Mouse (Mus musculus) hindbrain, postnatal 0 days (tissue): Measurements from ENCODE around the gene Nup210l. TPM values are rescaled to one million over a fixed set of nuclear protein-coding genes. Genes with fewer than 3 reads are reported as not detected.
A peak's percentile ranks its signal among the peaks of the same experiment; 100 is the strongest.

Source experiments
- ATAC-seq: fragments of 200-750 bp; cut with Nextera tagmentation; 2 replicates; pipeline ENCODE4 v1.8.0; 2017; ENCODE audit warnings: mild to moderate bottlenecking, moderate TSS enrichment, moderate library complexity
- DNase-seq: peaks from one replicate; pipeline ENCODE4 v3.0.0-alpha.2; 2015; ENCODE audit warnings: low spot score
- H3K27ac ChIP-seq: fragments of 300-500 bp; sonication (generic); 2 replicates; pipeline ENCODE4 v1.5.1; 2014; ENCODE audit warnings: mild to moderate bottlenecking
- H3K27me3 ChIP-seq: fragments of 300-500 bp; sonication (generic); 2 replicates; pipeline ENCODE4 v1.6.1; 2014; ENCODE audit warnings: low read length, mixed read lengths; ENCODE audit not compliant: insufficient read depth
- H3K36me3 ChIP-seq: fragments of 300-500 bp; sonication (generic); 2 replicates; pipeline ENCODE4 v1.6.1; 2014; ENCODE audit warnings: low read length, mixed read lengths; ENCODE audit not compliant: insufficient read depth
- H3K4me1 ChIP-seq: fragments of 300-500 bp; sonication (generic); 2 replicates; pipeline ENCODE4 v1.6.1; 2014; ENCODE audit warnings: antibody characterized with exemption, low read length, mixed read lengths; ENCODE audit not compliant: insufficient read depth
- H3K4me2 ChIP-seq: fragments of 300-500 bp; sonication (generic); 2 replicates; pipeline ENCODE4 v1.6.1; 2014; ENCODE audit warnings: low read depth, mild to moderate bottlenecking, low read length, moderate library complexity, mixed read lengths
- H3K4me3 ChIP-seq: fragments of 300-500 bp; sonication (generic); 2 replicates; pipeline ENCODE4 v1.5.1; 2014; ENCODE audit warnings: low read length
- H3K9ac ChIP-seq: fragments of 300-500 bp; sonication (generic); replicated peaks from 2 replicates; pipeline ENCODE4 v1.6.1; 2014; ENCODE audit warnings: mild to moderate bottlenecking, low read length, moderate library complexity, mixed read lengths
- H3K9me3 ChIP-seq: fragments of 300-500 bp; sonication (generic); 2 replicates; pipeline ENCODE4 v1.6.1; 2016; ENCODE audit warnings: low read length, mixed read lengths
- CTCF ChIP-seq: IDR thresholded peaks from 2 replicates; pipeline ENCODE4 v1.5.1; 2016; ENCODE audit warnings: antibody characterized with exemption, control low read depth, low read depth
- WGBS: fragments of 180-500 bp; shearing (Covaris S2); extraction: QIAGEN DNeasy Blood & Tissue Kit; methylation state at CpG from one replicate; pipeline ENCODE4 v1.1.7; 2014; 5-methylcytosine and 5-hydroxymethylcytosine counted together
- polyA plus RNA-seq: library from polyadenylated mRNA; unstranded; fragments of >200 nt; fragmentation: Nextera tagmentation; extraction: Ambion mirVana; gene quantifications from 2 replicates; pipeline ENCODE4 v1.2.1, GENCODE M21; 2015
- total RNA-seq: library from RNA; depleted of rRNA; stranded (reverse); fragments of >200 nt; gene quantifications from 2 replicates; pipeline ENCODE4 v1.2.3, GENCODE M21; 2014

Gene Nup210l
- total and polyA plus RNA-seq, 2 experiments from 2014 or later = 0.11 to 0.52 TPM

DNA sequence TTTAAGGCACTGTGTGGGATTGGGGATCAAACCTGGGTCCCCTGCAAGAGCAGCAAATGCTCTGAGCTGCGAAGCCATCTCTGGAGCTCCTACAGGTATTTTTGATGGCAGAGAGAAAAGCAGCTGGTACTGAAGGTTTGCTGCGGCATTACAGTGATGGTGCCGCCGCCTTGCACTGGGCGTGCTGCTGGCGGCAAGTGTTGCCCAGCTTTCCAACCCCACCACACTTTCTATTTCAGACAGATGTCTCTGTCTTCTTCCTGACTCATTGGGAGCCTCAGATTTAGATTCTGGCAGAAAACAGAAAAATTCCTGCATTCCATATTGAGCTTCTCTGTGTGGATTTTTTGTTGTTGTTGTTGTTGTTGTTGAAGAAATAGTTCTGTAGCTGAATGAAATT lies 23.9 kb downstream of the Nup210l start:
- ATAC-seq (no peak), DNase-seq (no peak)
- no peak overlapping the region for H3K27ac ChIP-seq
- no peaks in the 10 kb centered on the region for H3K4me1 ChIP-seq
- no peaks in the 10 kb centered on the region for H3K9me3 ChIP-seq
- WGBS = 93% methylated on average over 6 of the region's 6 CpGs
- no peak overlapping the region for H3K4me3 ChIP-seq
- H3K4me2 ChIP-seq = no peak overlapping the region
- H3K27me3 ChIP-seq = no peaks in the 10 kb centered on the region
- no peak overlapping the region for H3K9ac ChIP-seq
- no peak for TF ChIP-seq CTCF
- no peaks in the 10 kb centered on the region for H3K36me3 ChIP-seq

DNA sequence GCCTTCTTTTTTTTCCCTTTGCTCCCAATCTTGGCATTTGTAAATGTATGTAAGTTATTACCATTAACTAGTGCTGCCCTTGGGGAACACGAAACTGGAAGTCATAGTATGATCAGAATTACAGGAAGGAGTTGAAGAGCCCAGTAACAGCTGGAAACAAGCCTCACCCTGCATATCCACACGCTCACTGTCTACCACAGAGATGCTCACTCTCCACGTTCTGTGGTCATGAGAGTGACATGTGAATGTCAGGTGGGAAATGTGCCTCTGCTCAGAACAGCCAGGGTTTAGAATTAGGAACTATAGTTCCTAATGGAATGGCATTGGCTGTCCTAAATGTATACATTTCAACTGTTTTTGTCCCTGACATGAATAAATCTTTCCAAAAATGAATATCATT lies 28.8 kb downstream of the Nup210l start:
- TF ChIP-seq CTCF = no peak
- Histone ChIP-seq H3K27ac (no peak overlapping the region), H3K4me1 (no peaks in the 10 kb centered on the region), H3K27me3 (no peaks in the 10 kb centered on the region), H3K4me3 (no peak overlapping the region), H3K4me2 (no peak overlapping the region), H3K9me3 (no peaks in the 10 kb centered on the region), H3K36me3 (no peaks in the 10 kb centered on the region), H3K9ac (no peak overlapping the region)
- DNase-seq (no peak), ATAC-seq (no peak)
- 76% methylated on average over 3 of the region's 3 CpGs for whole genome bisulfite sequencing

DNA sequence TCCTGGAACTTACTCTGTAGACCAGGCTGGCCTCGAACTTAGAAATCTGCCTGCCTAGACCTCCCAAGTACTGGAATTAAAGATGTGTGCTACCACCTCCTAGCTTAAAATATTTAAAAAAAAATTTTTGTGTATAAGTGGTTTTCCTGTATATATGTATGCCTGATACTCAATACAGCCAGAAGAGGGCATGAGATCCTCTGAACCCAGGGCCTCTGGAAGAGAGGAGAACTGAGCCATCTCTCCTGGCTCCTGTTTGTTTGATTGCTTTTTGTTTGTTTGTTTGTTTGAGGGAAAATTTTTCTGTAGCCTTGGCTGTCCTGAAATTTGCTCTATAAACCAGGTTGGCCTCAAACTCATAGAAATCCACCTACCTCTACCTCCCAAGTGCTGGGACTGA lies 29.4 kb downstream of the Nup210l start:
- no peak overlapping the region for H3K4me3 ChIP-seq
- no peaks in the 10 kb centered on the region for H3K4me1 ChIP-seq
- H3K27ac ChIP-seq = no peak overlapping the region
- H3K9me3 ChIP-seq = no peaks in the 10 kb centered on the region
- H3K27me3 ChIP-seq = no peaks in the 10 kb centered on the region
- no peak for DNase-seq
- 93% methylated on average over 1 of the region's 1 CpGs for WGBS
- peak; percentile 25 for TF ChIP-seq CTCF
- ATAC-seq = no peak
- H3K36me3 ChIP-seq = no peaks in the 10 kb centered on the region
- no peak overlapping the region for H3K9ac ChIP-seq
- no peak overlapping the region for H3K4me2 ChIP-seq

DNA sequence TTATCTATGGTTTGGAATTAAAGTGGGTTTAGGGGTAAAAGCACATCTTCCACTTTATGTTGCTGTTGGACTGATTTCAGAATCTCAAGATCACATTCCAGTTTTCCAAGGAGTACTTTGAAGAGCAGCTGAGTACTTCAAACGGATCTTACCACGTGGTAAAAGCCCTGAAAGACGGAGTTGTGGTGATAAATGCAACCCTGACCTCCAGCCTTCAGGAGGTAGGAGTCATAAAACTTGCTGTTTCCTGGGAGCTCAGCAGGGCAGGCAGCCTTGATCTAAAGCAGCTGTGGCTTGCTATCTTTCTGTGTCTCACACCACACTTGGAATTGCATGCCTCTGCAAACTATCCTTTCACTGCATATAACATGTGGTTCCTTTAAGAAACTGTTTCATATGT lies 30.6 kb downstream of the Nup210l start:
- no peaks in the 10 kb centered on the region for H3K27me3 ChIP-seq
- no peak overlapping the region for H3K4me2 ChIP-seq
- ATAC-seq (no peak), DNase-seq (no peak)
- 67% methylated on average over 3 of the region's 3 CpGs for WGBS
- H3K4me3 ChIP-seq = no peak overlapping the region
- no peaks in the 10 kb centered on the region for H3K36me3 ChIP-seq
- TF ChIP-seq CTCF = no peak
- H3K27ac ChIP-seq = no peak overlapping the region
- H3K9ac ChIP-seq = no peak overlapping the region
- no peaks in the 10 kb centered on the region for H3K9me3 ChIP-seq
- H3K4me1 ChIP-seq = no peaks in the 10 kb centered on the region

DNA sequence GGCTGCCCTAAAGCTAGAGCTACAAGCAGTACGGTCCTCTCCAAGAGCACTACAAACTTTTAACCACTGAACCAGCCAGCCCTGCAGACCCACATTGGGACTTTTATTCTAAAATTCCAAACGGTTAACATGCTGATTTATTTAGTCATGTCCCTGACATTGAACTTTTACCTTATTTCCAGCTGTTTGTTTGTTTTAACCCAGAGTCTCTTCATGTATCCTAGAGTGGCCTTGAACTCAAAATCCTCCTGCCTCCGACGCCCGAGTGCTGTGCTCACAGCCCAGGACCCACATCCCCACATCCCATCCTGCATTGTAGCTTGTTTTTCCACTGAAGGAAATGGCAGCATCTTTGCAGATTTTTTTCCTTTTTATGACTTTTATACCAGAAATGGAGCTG lies 31.1 kb downstream of the Nup210l start:
- no peaks in the 10 kb centered on the region for H3K9me3 ChIP-seq
- no peak overlapping the region for H3K4me2 ChIP-seq
- DNase-seq (no peak), ATAC-seq (no peak)
- no peak for TF ChIP-seq CTCF
- no peak overlapping the region for H3K4me3 ChIP-seq
- H3K27me3 ChIP-seq = no peaks in the 10 kb centered on the region
- no peaks in the 10 kb centered on the region for H3K4me1 ChIP-seq
- H3K36me3 ChIP-seq = no peaks in the 10 kb centered on the region
- no peak overlapping the region for H3K27ac ChIP-seq
- whole genome bisulfite sequencing = 88% methylated on average over 5 of the region's 5 CpGs
- no peak overlapping the region for H3K9ac ChIP-seq

DNA sequence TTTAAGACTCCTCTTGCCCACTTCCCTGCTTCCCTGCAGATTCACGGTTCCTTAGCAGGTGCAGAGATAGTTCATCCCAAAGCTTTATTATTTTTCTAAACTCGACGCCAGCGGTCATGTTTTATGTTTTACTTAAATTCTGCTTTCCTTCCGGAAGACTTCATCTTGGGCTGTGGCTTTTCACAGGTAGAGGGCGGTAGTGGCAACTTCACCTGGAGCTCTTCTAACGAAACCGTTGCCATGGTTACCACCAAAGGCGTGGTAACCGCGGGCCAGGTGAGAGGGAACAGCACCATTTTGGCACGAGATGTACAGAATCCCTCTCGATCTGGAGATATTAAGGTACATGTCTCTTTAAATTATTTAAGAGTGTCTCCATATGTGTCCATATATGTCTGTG lies 32.7 kb downstream of the Nup210l start:
- Histone ChIP-seq H3K4me1 (no peaks in the 10 kb centered on the region), H3K27ac (no peak overlapping the region), H3K36me3 (no peaks in the 10 kb centered on the region), H3K4me2 (no peak overlapping the region), H3K4me3 (no peak overlapping the region), H3K9me3 (no peaks in the 10 kb centered on the region), H3K9ac (no peak overlapping the region), H3K27me3 (no peaks in the 10 kb centered on the region)
- ATAC-seq (no peak), DNase-seq (peak; percentile 54)
- 40% methylated on average over 13 of the region's 13 CpGs for WGBS
- peak; percentile 41 for TF ChIP-seq CTCF

DNA sequence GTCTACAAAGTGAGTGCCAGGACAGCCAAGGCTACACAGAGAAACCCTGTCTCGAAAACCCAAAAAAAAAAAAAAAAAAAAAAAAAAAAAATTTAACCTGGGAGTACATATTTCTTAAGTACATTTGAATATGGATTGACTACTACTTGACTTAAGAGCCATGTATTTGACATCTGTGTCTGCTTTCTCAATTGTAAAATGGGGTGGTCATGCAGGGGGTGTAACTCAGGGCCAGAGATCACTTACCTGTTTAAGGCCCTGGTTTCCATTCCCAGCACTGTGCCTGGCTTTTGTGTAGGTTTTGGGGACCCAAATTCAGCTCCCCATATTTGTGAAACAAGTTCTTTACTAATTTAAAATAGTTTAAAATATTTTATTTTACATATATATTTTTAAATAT lies 33.7 kb downstream of the Nup210l start:
- H3K9ac ChIP-seq = no peak overlapping the region
- WGBS = 80% methylated on average over 1 of the region's 1 CpGs
- no peak for DNase-seq
- H3K27me3 ChIP-seq = no peaks in the 10 kb centered on the region
- no peak overlapping the region for H3K4me3 ChIP-seq
- H3K36me3 ChIP-seq = no peaks in the 10 kb centered on the region
- H3K27ac ChIP-seq = no peak overlapping the region
- ATAC-seq = no peak
- H3K4me2 ChIP-seq = no peak overlapping the region
- no peak for TF ChIP-seq CTCF
- no peaks in the 10 kb centered on the region for H3K9me3 ChIP-seq
- H3K4me1 ChIP-seq = no peaks in the 10 kb centered on the region
